Mouse (Mus musculus): ENCODE data around the gene Olfr1214. TPM values are rescaled to one million over a fixed set of nuclear protein-coding genes. Genes with fewer than 3 reads are reported as not detected.
"Not testable (repeated sequence)": the region's sequence is repeated elsewhere in the genome, so short reads cannot be mapped to it uniquely, and the experiment has no call there.

Gene Olfr1214
- not detected for total RNA-seq (2021)
- long read RNA-seq, experiment 1, result 0 reads
- long read RNA-seq, experiment 2, result 0 reads

DNA sequence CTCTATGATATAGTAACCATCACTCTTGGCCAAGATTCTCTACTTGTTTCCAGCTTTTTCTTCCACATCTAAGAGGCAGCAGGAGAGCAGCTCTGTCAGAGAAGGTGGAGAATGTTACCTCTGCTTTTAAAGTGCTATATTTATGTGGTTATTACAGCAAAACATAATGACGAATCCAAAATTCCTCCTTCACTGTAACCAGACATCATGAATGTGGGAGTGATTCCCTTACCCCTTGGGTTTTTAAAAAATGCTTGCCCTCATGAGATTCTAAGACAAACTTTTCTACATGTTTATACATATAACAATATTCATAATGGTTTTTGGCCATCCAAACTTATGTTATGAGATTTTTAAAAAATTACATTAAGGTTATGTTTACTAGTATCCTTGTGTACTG, at the start of gene Olfr1214:
Gene Olfr1214, minus strand, starts transcription at position 101 of the 400 bp plus-strand sequence.
- no peak for DNase-seq (ENCODE audit: low spot score in 2 of 2)
- no peak for TF ChIP-seq CTCF (conservative IDR thresholded peaks at IDR 0.05)
- Histone ChIP-seq H3K4me3 (no peak within 1 kb of the TSS), H3K27ac (no peak within 1 kb of the TSS)

DNA sequence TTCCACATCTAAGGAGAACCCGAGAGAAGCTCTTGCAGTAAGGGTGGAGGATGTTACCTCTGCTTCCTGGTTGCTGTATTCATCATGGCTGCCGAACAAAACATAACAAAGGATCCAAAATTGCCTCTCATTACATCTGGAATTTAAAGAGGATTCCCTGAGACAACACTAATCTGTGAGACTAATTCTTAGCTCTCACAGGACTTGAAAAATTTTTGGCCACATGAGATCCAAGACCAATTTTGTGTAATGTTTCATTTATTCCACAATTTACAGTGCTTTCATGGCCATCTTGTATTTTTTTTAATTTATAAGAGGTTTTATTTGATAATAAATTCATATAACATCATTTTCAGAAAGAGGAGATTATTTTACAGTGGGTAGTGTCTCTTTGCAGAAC, 39.5 kb upstream of the Olfr1214 start, which contains the start of gene Olfr1217:
Gene Olfr1217, minus strand, starts transcription at position 101 of the 400 bp plus-strand sequence.
- TF ChIP-seq CTCF (conservative IDR thresholded peaks at IDR 0.05), result no peak
- no peak within 1 kb of the TSS for H3K27ac ChIP-seq
- no peak within 1 kb of the TSS for H3K4me3 ChIP-seq
- DNase-seq (ENCODE audit: low spot score in 2 of 2), result no peak

DNA sequence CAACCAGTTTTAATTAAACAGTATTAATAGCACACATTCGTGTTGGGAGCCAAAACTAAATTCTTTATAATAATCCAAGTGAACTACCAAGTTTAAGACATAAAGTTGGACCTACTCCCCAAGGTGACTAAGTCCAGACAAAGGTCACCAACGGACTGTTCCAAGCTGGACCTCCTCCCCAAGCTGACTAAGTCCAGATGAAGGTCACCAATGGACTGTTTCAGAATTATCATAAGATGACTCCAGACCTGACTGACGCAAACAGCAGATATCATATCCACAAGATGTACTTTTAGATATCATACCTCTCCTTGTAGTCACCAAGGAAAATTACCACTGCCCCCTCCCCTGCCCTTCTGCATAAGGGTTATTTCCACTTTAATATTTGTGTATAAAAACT, 29.0 kb upstream of the Olfr1214 start:
- DNase-seq (ENCODE audit: low spot score in 2 of 2); H3K4me3 ChIP-seq; H3K27ac ChIP-seq: not testable (repeated sequence)

DNA sequence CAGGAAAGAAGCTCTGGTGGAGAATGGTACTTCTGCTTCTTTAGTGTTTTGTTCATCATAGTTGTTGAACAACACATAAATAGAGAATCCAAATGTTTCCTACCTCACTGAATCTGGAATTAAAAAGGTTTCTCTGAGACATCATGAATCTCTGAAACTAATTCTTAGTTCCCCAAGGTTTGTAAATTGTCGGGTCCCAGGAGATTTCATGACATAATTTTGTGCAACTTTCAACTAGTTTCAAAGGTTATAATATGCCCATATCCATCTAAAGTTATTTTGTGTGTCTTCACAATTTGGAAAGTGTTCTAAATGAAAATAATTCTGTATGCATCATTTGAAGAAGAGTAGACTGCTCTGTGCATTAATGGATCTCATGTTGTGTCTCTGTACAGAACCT, 25.8 kb upstream of the Olfr1214 start, which contains the start of gene Olfr1216:
Gene Olfr1216, minus strand, starts transcription at position 101 of the 400 bp plus-strand sequence.
- H3K27ac ChIP-seq, result no peak within 1 kb of the TSS
- no peak within 1 kb of the TSS for H3K4me3 ChIP-seq
- DNase-seq (ENCODE audit: low spot score in 2 of 2), result no peak
- no peak for TF ChIP-seq CTCF (conservative IDR thresholded peaks at IDR 0.05)

DNA sequence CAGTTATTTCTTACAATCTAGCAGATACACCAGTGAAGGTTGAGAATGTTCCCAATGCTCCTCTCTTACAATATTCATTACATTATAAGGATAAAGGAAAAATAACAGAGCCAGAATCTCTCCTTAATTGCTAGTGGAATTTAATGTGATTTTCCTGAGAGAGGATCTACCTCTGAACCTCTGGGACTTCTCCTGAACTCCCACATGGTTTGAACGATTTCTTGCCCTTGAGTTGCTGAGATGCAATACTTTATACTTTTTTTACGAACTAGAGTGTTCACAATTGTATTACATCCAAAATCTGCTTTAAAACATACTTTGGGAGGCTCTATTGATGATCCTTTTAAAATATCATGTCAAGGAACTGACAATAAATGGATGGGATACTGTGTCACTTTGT, 14.4 kb upstream of the Olfr1214 start, which contains the start of gene Olfr1215:
Gene Olfr1215, minus strand, starts transcription at position 101 of the 400 bp plus-strand sequence.
- DNase-seq (ENCODE audit: low spot score in 2 of 2), result no peak
- no peak for TF ChIP-seq CTCF (conservative IDR thresholded peaks at IDR 0.05)
- no peak within 1 kb of the TSS for H3K27ac ChIP-seq
- H3K4me3 ChIP-seq, result no peak within 1 kb of the TSS

DNA sequence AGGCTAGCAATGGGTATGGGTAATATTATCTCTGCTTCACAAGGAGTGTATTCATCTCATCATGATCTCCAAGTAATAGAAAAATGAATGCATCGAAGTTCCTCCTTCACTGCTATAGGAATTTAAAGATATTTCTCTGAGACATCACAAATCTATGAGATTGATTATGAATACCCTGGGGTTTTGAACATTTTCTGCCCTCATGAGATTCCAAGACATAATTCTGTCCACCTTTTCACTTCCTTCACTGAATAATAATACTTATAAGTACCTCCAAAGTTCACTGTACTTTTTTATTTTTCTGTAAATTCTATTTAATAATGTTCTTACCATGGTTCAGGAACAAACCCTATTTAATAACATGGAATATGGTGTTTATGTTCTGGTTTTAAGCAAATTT, 12.3 kb downstream of the Olfr1214 start, which contains the start of gene Gm13762:
Gene Gm13762, minus strand, starts transcription at position 101 of the 400 bp plus-strand sequence.
- no peak for DNase-seq (ENCODE audit: low spot score in 2 of 2)
- H3K27ac ChIP-seq, result no peak within 1 kb of the TSS
- TF ChIP-seq CTCF (conservative IDR thresholded peaks at IDR 0.05), result no peak
- no peak within 1 kb of the TSS for H3K4me3 ChIP-seq

DNA sequence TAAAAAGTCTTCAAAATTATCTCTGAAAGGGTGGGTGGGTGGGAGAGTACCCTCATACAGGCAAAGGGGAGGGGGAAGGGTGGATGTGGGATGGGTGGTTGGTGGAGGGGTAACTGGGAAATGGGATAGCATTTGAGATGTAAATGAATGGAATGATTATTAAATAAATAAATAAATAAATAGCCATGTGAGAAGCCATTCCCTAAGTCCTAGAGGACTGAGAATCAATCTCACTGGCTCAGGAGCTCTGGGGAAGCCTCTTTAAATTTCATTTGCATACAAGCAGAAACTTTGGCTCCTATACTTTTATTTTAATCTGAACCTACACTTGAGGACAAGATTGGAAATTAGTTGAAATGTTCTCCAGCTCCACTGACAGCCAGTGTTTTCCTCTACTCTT, 38.8 kb downstream of the Olfr1214 start, which contains the start of gene Olfr1212:
Gene Olfr1212, plus strand, starts transcription at position 301 of the 400 bp plus-strand sequence.
- H3K27ac ChIP-seq, result no peak within 1 kb of the TSS

DNA sequence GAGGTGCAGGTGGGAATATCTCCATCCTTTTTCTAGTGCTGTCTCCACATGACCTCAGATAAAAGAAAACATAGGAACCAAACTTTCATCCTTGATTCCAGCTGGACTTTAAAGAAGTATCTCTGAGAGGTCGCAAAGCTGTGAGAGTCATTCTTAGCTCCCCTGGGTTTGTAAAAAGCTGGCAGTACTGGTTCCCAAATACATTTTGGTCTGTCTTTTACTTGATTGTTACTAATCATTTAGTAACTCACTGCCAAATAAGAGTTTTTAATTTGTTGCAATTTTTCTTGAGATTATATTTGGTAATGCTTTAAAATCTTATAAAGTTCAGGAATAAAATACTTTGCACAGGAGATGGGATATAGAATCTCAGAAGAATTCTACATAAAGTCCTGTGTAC, 54.4 kb downstream of the Olfr1214 start, which contains the start of gene Olfr1211:
Gene Olfr1211, minus strand, starts transcription at position 101 of the 400 bp plus-strand sequence.
- no peak within 1 kb of the TSS for H3K27ac ChIP-seq
- H3K4me3 ChIP-seq, result no peak within 1 kb of the TSS
- no peak for DNase-seq (ENCODE audit: low spot score in 2 of 2)
- no peak for TF ChIP-seq CTCF (conservative IDR thresholded peaks at IDR 0.05)

More for the DNA sequence above, 38.8 kb downstream of the Olfr1214 start, which contains the start of gene Olfr1212:
- no peak for DNase-seq (ENCODE audit: low spot score in 2 of 2)
- H3K4me3 ChIP-seq, result no peak within 1 kb of the TSS
- no peak for TF ChIP-seq CTCF (conservative IDR thresholded peaks at IDR 0.05)

Other genes starting within 250 kb of the Olfr1214 start
- gene Olfr1198, start 241.3 kb downstream of the Olfr1214 start, total RNA-seq (2021), result not detected
- gene Olfr1199, start 232.2 kb downstream of the Olfr1214 start, total RNA-seq (2021), result not detected
- not detected for gene Olfr1200, start 222.2 kb downstream of the Olfr1214 start, total RNA-seq (2021)
- gene Olfr1201, start 199.6 kb downstream of the Olfr1214 start, total RNA-seq (2021), result not detected
- not detected for gene Olfr1202, start 178.2 kb downstream of the Olfr1214 start, total RNA-seq (2021)
- gene Olfr1205, start 162.9 kb downstream of the Olfr1214 start, total RNA-seq (2021), result not detected
- not detected for gene Olfr1204, start 143.4 kb downstream of the Olfr1214 start, total RNA-seq (2021)
- not detected for gene Olfr1206, start 129.4 kb downstream of the Olfr1214 start, total RNA-seq (2021)
- gene Olfr1208, start 90.3 kb downstream of the Olfr1214 start, total RNA-seq (2021), result not detected
- not detected for gene Olfr1209, start 77.5 kb downstream of the Olfr1214 start, total RNA-seq (2021)
- not detected for gene Olfr1211, start 54.5 kb downstream of the Olfr1214 start, total RNA-seq (2021)
- not detected for gene Olfr1212, start 38.7 kb downstream of the Olfr1214 start, total RNA-seq (2021)
- not detected for gene Gm13762, start 12.4 kb downstream of the Olfr1214 start, total RNA-seq (2021)
- gene Olfr1215, start 14.3 kb upstream of the Olfr1214 start, total RNA-seq (2021), result not detected
- gene Olfr1216, start 25.7 kb upstream of the Olfr1214 start, total RNA-seq (2021), result not detected
- not detected for gene Olfr1217, start 39.4 kb upstream of the Olfr1214 start, total RNA-seq (2021)
- not detected for gene Olfr1218, start 68.5 kb upstream of the Olfr1214 start, total RNA-seq (2021)
- not detected for gene Olfr1219, start 90.9 kb upstream of the Olfr1214 start, total RNA-seq (2021)
- not detected for gene Olfr1220, start 114.2 kb upstream of the Olfr1214 start, total RNA-seq (2021)
- gene Olfr1221, start 124.6 kb upstream of the Olfr1214 start, total RNA-seq (2021), result not detected
- gene Olfr1222, start 140.4 kb upstream of the Olfr1214 start, total RNA-seq (2021), result not detected
- not detected for gene Olfr1223, start 158.9 kb upstream of the Olfr1214 start, total RNA-seq (2021)
- gene Olfr1224-ps1, start 171.4 kb upstream of the Olfr1214 start, total RNA-seq (2021), result not detected
- not detected for gene Olfr1225, start 182.0 kb upstream of the Olfr1214 start, total RNA-seq (2021)
- gene Olfr1226, start 207.4 kb upstream of the Olfr1214 start, total RNA-seq (2021), result not detected

All from layer of hippocampus, adult 2 months (tissue).